In the genomic region with DNA sequence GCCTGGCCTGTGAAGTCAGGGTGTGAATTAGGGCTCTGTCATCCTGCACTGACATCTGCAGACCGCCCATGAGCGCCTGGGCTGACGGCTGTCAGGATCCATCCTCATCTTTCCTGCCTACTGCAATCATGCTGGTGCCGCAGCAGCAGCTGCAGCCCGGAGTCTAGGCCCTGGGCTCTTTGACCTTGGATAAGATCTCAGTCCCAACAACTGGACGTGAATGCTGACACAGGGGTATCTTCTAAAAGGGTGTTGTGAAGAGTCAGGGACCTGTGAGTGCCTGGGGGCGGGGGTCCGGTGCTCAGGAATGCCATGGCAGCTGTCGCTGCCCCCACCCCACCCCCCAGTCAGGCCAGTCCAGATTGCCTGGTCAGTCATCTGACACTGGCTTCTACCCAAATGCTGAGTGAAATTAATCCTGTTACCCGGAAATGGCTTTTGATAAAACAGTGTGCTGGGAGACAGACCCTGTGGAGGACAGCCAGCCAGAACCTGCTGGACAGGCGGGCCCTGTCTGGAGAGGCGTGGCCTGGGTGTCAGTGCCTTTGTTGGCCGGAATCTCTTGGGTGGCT, we compare ENCODE assay signal across 7 mouse cellular contexts. TPM values are rescaled to one million over a fixed set of nuclear protein-coding genes. Genes with fewer than 3 reads are reported as not detected.
A peak's percentile ranks its signal among the peaks of the same experiment; 100 is the strongest.
DNase-seq lines count a peak whose midpoint lies in the region; ATAC-seq lines count a peak whose summit lies in the region.

No protein-coding gene starts in this region.

- H3K9me3 ChIP-seq in intestine, embryonic 15.5 days: no peaks in the 10 kb centered on the region
- no peaks in the 10 kb centered on the region for H3K9me3 ChIP-seq in liver, embryonic 16.5 days (replicated peaks; ENCODE audit: control insufficient read depth, low read length)

- peak overlapping the region; percentile 37 for H3K4me2 ChIP-seq in intestine, embryonic 15.5 days (replicated peaks)
- no peak overlapping the region for H3K4me2 ChIP-seq in liver, embryonic 16.5 days (ENCODE audit: low read depth, low read length)

- no peak overlapping the region for H3K9ac ChIP-seq in intestine, embryonic 15.5 days
- H3K9ac ChIP-seq in liver, embryonic 16.5 days (ENCODE audit: low read depth, low read length): no peak overlapping the region

- intact Hi-C loops in gastrocnemius, postnatal 14 days (cut with DNase I; ENCODE audit: low total_unique reads): no loop called here

- peaks cover 53% of the 10 kb centered on the region for H3K4me1 ChIP-seq in intestine, embryonic 15.5 days (replicated peaks)
- peaks cover 24% of the 10 kb centered on the region for H3K4me1 ChIP-seq in liver, embryonic 16.5 days (ENCODE audit: control insufficient read depth, low read depth, low read length)

- 13% methylated on average over 13 of the region's 13 CpGs for WGBS in intestine, embryonic 15.5 days
- WGBS in liver, embryonic 16.5 days (ENCODE audit: insufficient replicate concordance): 56% methylated on average over 13 of the region's 13 CpGs

- peak; percentile 88 for DNase-seq in R1 (ENCODE audit: low read depth, low spot score)
- peak; percentile 87 to 89 for DNase-seq in cerebellum, postnatal 10 days
- peak; percentile 76 for DNase-seq in gastrocnemius, postnatal 14 days
- DNase-seq in ovary, postnatal 14 days (ENCODE audit: low spot score): peak; percentile 49
- DNase-seq in frontal cortex, adult 2 months (ENCODE audit: extremely low spot score in 1 of 2, low spot score in 1 of 2): no peak

- peak; percentile 90 for ATAC-seq in intestine, embryonic 15.5 days
- ATAC-seq in liver, embryonic 16.5 days (ENCODE audit: low read depth): peak; percentile 68

- peak overlapping the region; percentile 73 for H3K27ac ChIP-seq in intestine, embryonic 15.5 days
- no peak overlapping the region for H3K27ac ChIP-seq in liver, embryonic 16.5 days (ENCODE audit: low read length)

- no peak overlapping the region for H3K4me3 ChIP-seq in intestine, embryonic 15.5 days (replicated peaks)
- H3K4me3 ChIP-seq in liver, embryonic 16.5 days (ENCODE audit: low read depth, low read length): no peak overlapping the region

- no peaks in the 10 kb centered on the region for H3K36me3 ChIP-seq in intestine, embryonic 15.5 days
- no peaks in the 10 kb centered on the region for H3K36me3 ChIP-seq in liver, embryonic 16.5 days (ENCODE audit: control insufficient read depth, insufficient read depth)

- no peaks in the 10 kb centered on the region for H3K27me3 ChIP-seq in intestine, embryonic 15.5 days (replicated peaks)
- H3K27me3 ChIP-seq in liver, embryonic 16.5 days (ENCODE audit: control insufficient read depth, insufficient read depth, low read depth, low read length): no peaks in the 10 kb centered on the region

RNA-seq across cellular contexts. Expression of gene Prrc2b, which starts 23.4 kb away (rescaled TPM):
- 10 to 100 TPM; 79.2 to 83.9 TPM for total RNA-seq in gastrocnemius, postnatal 14 days (2021)
- polyA plus RNA-seq in intestine, embryonic 15.5 days (2015; fragmentation: Nextera tagmentation; extraction: Ambion mirVana): 32.5 and 36.1 TPM in 2 replicates
- 4.5 and 4.7 TPM in 2 replicates for polyA plus RNA-seq in liver, embryonic 16.5 days (2015; fragmentation: Nextera tagmentation; extraction: Ambion mirVana)
- 106 and 118 TPM in 2 replicates for polyA plus RNA-seq in frontal cortex, adult 2 months (2012; rRNA removed)

Comparison
In these comparisons a context has a peak if more than half of its experiments do, and no peak if none do; other contexts are left out.
1. DNase-seq: peak in R1 (single experiment), cerebellum, postnatal 10 days (2 of 2), gastrocnemius, postnatal 14 days (single experiment) and ovary, postnatal 14 days (single experiment); none in frontal cortex, adult 2 months (0 of 2).